Mouse (Mus musculus): ENCODE results near the gene Ces2f.
"Not testable (repeated sequence)": the region's sequence is repeated elsewhere in the genome, so short reads cannot be mapped to it uniquely, and the experiment has no call there.

GRCm38 (mm10) chr8:104909021-104909420 lies 38.1 kb upstream of the Ces2f start:
- not testable (repeated sequence) for TF ChIP-seq CTCF, EP300 (IDR thresholded peaks at IDR 0.05; ENCODE audit: low read depth)

Measured in liver, postnatal 0 days (tissue).